Mouse (Mus musculus): ENCODE measurements at regions not wholly inside any gene's neighbourhood (a gene's known extent, or its start where the extent isn't known, plus 50 kb on each side); places are given as distances from the start of the nearest gene placed in this dataset.
"Not testable (repeated sequence)": the region's sequence is repeated elsewhere in the genome, so short reads cannot be mapped to it uniquely, and the experiment has no call there.

DNA sequence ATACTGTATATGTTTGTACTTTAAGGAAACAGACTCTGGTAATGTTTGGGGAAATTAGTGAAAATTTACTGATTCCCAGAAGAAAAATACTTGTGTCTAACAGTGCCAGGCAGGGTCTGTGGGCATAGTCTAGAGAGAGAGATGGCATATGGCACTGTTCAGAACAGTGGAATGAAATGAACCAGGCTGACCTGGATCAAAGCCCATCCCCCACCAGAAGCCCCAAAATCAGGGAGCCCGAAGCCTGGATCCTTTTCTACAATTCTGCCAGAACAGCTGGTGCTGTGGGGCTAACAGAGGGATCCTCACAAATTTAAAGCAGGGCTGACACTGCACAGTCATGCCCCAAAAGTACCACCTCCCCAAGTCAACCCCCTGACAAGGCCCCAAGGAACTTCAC, 131.1 kb upstream of the Ppp2r2d start:
- no peaks in the 10 kb centered on the region for H3K9me3 ChIP-seq (ENCODE audit: control insufficient read depth, low read length)
- no peak overlapping the region for H3K4me2 ChIP-seq
- H3K27me3 ChIP-seq (ENCODE audit: control insufficient read depth, insufficient read depth, low read length) = no peaks in the 10 kb centered on the region
- H3K9ac ChIP-seq (ENCODE audit: low read length) = no peak overlapping the region
- H3K4me3 ChIP-seq (ENCODE audit: low read depth, low read length) = no peak overlapping the region
- ATAC-seq (ENCODE audit: low FRiP score) (no peak), DNase-seq (ENCODE audit: low spot score, missing footprints) (no peak)
- no peaks in the 10 kb centered on the region for H3K36me3 ChIP-seq (ENCODE audit: control insufficient read depth, insufficient read depth, low read length)
- H3K27ac ChIP-seq (ENCODE audit: low read depth, low read length) = no peak overlapping the region
- H3K4me1 ChIP-seq (ENCODE audit: control insufficient read depth, insufficient read depth, low read length) = no peaks in the 10 kb centered on the region
- WGBS = 71% methylated on average over 1 of the region's 1 CpGs

GRCm38 (mm10) chr7:138708373-138708772, 137.5 kb upstream of the Ppp2r2d start:
- Histone ChIP-seq H3K36me3 (ENCODE audit: control insufficient read depth, insufficient read depth, low read length) (no peaks in the 10 kb centered on the region), H3K27ac (ENCODE audit: low read depth, low read length) (no peak overlapping the region), H3K27me3 (ENCODE audit: control insufficient read depth, insufficient read depth, low read length) (no peaks in the 10 kb centered on the region), H3K4me1 (ENCODE audit: control insufficient read depth, insufficient read depth, low read length) (no peaks in the 10 kb centered on the region), H3K9ac (ENCODE audit: low read length) (no peak overlapping the region), H3K4me2 (no peak overlapping the region), H3K9me3 (ENCODE audit: control insufficient read depth, low read length) (no peaks in the 10 kb centered on the region), H3K4me3 (ENCODE audit: low read depth, low read length) (no peak overlapping the region)
- ATAC-seq (ENCODE audit: low FRiP score) = no peak
- DNase-seq (ENCODE audit: low spot score, missing footprints) = no peak
- WGBS = 85% methylated on average over 6 of the region's 6 CpGs

DNA sequence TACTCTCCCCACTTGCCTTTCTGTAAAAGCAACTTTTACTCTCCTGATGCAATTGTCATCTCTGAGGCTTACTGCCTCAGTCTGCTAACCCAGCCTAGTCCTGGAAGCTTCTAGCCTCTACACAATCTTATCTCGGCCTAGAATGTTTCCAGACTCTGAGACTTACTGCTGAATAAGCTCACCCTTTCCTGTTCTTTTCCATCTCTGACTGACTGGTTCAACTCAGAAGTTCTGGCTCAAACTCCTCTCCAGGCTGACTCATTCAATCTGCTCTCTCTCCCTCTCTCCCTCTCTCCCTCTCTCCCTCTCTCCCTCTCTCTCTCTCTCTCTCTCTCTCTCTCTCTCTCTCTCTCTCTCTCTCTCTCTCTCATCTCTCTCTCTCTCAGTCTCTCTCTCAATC, 146.3 kb upstream of the Ppp2r2d start:
- H3K4me3 ChIP-seq (ENCODE audit: low read depth, low read length); H3K9ac ChIP-seq (ENCODE audit: low read length); DNase-seq (ENCODE audit: low spot score, missing footprints); H3K9me3 ChIP-seq (ENCODE audit: control insufficient read depth, low read length); H3K36me3 ChIP-seq (ENCODE audit: control insufficient read depth, insufficient read depth, low read length); H3K27ac ChIP-seq (ENCODE audit: low read depth, low read length); H3K4me1 ChIP-seq (ENCODE audit: control insufficient read depth, insufficient read depth, low read length); H3K4me2 ChIP-seq; H3K27me3 ChIP-seq (ENCODE audit: control insufficient read depth, insufficient read depth, low read length); ATAC-seq (ENCODE audit: low FRiP score): not testable (repeated sequence)
- 74% methylated on average over 1 of the region's 1 CpGs for WGBS

DNA sequence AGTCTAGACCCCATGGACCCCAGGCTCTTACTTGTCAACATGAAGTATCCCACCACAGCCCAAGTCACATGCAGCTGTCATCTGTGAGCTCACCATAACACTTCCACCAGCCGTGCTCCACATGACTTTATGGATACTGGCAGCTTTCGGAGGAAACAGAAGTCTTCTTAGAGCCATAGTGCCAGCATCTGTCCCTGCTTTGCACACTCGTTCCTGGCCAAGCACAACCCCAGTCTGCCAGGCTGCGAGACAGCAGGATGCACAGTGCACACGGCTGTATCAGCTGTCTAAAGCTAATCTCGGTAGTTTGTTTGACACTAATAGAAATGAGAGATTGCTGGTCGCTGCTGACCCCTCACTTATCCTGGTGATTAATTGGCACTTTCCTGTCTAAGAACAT, 163.7 kb upstream of the Ppp2r2d start:
- Histone ChIP-seq H3K27me3 (ENCODE audit: control insufficient read depth, insufficient read depth, low read length) (no peaks in the 10 kb centered on the region), H3K9me3 (ENCODE audit: control insufficient read depth, low read length) (no peaks in the 10 kb centered on the region), H3K9ac (ENCODE audit: low read length) (no peak overlapping the region), H3K4me3 (ENCODE audit: low read depth, low read length) (no peak overlapping the region), H3K27ac (ENCODE audit: low read depth, low read length) (no peak overlapping the region), H3K4me2 (no peak overlapping the region), H3K4me1 (ENCODE audit: control insufficient read depth, insufficient read depth, low read length) (no peaks in the 10 kb centered on the region), H3K36me3 (ENCODE audit: control insufficient read depth, insufficient read depth, low read length) (no peaks in the 10 kb centered on the region)
- ATAC-seq (ENCODE audit: low FRiP score) = no peak
- DNase-seq (ENCODE audit: low spot score, missing footprints) = no peak
- WGBS = 91% methylated on average over 7 of the region's 7 CpGs

- Histone ChIP-seq H3K9me3 (ENCODE audit: control insufficient read depth, low read length) (no peaks in the 10 kb centered on the region), H3K27me3 (ENCODE audit: control insufficient read depth, insufficient read depth, low read length) (no peaks in the 10 kb centered on the region), H3K27ac (ENCODE audit: low read depth, low read length) (no peak overlapping the region), H3K9ac (ENCODE audit: low read length) (no peak overlapping the region), H3K4me2 (no peak overlapping the region), H3K36me3 (ENCODE audit: control insufficient read depth, insufficient read depth, low read length) (no peaks in the 10 kb centered on the region), H3K4me3 (ENCODE audit: low read depth, low read length) (no peak overlapping the region), H3K4me1 (ENCODE audit: control insufficient read depth, insufficient read depth, low read length) (no peaks in the 10 kb centered on the region)
- ATAC-seq (ENCODE audit: low FRiP score) (no peak), DNase-seq (ENCODE audit: low spot score, missing footprints) (no peak)
- WGBS = 89% methylated on average over 5 of the region's 5 CpGs
These were observed 165.3 kb upstream of the Ppp2r2d start for GRCm38 (mm10) chr7:138680530-138680929.

DNA sequence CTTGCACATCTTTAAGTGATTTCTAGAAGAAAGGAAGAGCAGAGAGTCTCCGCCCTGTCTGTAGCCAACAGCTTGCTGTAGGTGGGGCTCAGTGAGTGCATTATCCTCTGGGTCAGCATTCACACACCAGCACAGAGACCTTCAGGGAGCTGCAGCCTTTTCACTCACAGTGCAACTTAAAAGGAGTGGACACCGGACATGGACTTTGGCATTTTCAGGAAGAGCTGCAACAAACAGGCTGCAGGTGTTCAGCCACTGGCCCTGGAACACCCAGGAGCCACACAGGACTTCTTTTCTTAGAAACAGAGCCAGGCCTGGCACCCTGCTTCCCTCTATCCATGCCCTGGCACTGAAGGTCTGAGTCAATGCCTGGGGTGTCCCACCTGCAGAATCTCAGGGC, 166.3 kb upstream of the Ppp2r2d start:
- H3K27me3 ChIP-seq (ENCODE audit: control insufficient read depth, insufficient read depth, low read length) = no peaks in the 10 kb centered on the region
- H3K9me3 ChIP-seq (ENCODE audit: control insufficient read depth, low read length) = no peaks in the 10 kb centered on the region
- no peak for ATAC-seq (ENCODE audit: low FRiP score)
- no peak overlapping the region for H3K9ac ChIP-seq (ENCODE audit: low read length)
- no peak for DNase-seq (ENCODE audit: low spot score, missing footprints)
- H3K4me3 ChIP-seq (ENCODE audit: low read depth, low read length) = no peak overlapping the region
- WGBS = 88% methylated on average over 2 of the region's 2 CpGs
- H3K27ac ChIP-seq (ENCODE audit: low read depth, low read length) = no peak overlapping the region
- H3K4me2 ChIP-seq = no peak overlapping the region
- no peaks in the 10 kb centered on the region for H3K4me1 ChIP-seq (ENCODE audit: control insufficient read depth, insufficient read depth, low read length)
- H3K36me3 ChIP-seq (ENCODE audit: control insufficient read depth, insufficient read depth, low read length) = no peaks in the 10 kb centered on the region

DNA sequence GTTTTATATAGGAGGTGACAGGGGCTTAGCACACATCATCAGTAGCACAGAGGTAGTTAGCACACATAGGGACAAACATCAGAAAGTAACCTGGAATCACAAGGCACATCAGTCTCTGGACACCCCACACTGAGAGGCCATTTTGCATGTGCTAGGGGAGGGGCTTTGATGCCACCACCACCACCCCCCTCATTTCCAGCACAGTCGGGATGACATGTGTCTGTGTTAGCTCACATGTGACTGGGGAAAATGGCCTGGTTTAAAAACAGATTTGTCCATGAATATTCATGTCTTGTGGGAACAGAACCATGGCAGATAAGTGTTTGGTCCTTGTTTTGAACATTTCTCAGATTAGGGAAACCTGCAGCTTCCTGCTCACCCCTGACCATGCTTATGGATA, 172.9 kb upstream of the Ppp2r2d start:
- Histone ChIP-seq H3K4me2 (no peak overlapping the region), H3K9me3 (ENCODE audit: control insufficient read depth, low read length) (no peaks in the 10 kb centered on the region), H3K36me3 (ENCODE audit: control insufficient read depth, insufficient read depth, low read length) (no peaks in the 10 kb centered on the region), H3K27ac (ENCODE audit: low read depth, low read length) (no peak overlapping the region), H3K4me3 (ENCODE audit: low read depth, low read length) (no peak overlapping the region), H3K4me1 (ENCODE audit: control insufficient read depth, insufficient read depth, low read length) (peaks cover under 1% of the 10 kb centered on the region; the same call in 1 of the 2 replicates), H3K27me3 (ENCODE audit: control insufficient read depth, insufficient read depth, low read length) (no peaks in the 10 kb centered on the region), H3K9ac (ENCODE audit: low read length) (no peak overlapping the region)
- DNase-seq (ENCODE audit: low spot score, missing footprints) (no peak), ATAC-seq (ENCODE audit: low FRiP score) (no peak)
- WGBS = 65% methylated on average over 1 of the region's 1 CpGs

GRCm38 (mm10) chr7:138668337-138668736, 177.5 kb upstream of the Ppp2r2d start:
- H3K27me3 ChIP-seq (ENCODE audit: control insufficient read depth, insufficient read depth, low read length) = no peaks in the 10 kb centered on the region
- no peak overlapping the region for H3K4me3 ChIP-seq (ENCODE audit: low read depth, low read length)
- no peak for DNase-seq (ENCODE audit: low spot score, missing footprints)
- H3K4me2 ChIP-seq = no peak overlapping the region
- WGBS = 49% methylated on average over 4 of the region's 4 CpGs
- H3K27ac ChIP-seq (ENCODE audit: low read depth, low read length) = no peak overlapping the region
- no peak for ATAC-seq (ENCODE audit: low FRiP score)
- no peaks in the 10 kb centered on the region for H3K36me3 ChIP-seq (ENCODE audit: control insufficient read depth, insufficient read depth, low read length)
- H3K9me3 ChIP-seq (ENCODE audit: control insufficient read depth, low read length) = no peaks in the 10 kb centered on the region
- no peak overlapping the region for H3K9ac ChIP-seq (ENCODE audit: low read length)
- H3K4me1 ChIP-seq (ENCODE audit: control insufficient read depth, insufficient read depth, low read length) = peaks cover 2% of the 10 kb centered on the region; the same call in 1 of the 2 replicates

DNA sequence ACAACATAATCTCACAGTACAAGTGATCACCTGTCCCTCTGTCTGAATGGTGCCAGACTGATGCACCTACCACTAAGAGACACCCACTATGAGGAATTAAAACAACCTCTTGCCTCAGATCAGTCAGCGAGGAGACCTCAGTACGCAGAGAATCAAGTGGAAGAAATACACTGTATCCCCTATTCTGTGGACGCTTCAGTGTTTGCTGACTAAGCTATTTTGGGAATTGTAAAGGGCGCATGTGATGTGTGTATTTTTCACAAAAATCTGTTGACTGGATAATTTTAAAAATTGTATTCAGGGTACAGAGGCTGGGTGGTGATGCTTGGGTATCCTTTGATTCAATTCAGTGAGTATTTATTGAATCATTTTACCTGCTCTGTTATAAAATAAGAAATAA, 185.8 kb upstream of the Ppp2r2d start:
- DNase-seq (ENCODE audit: low spot score, missing footprints) (no peak), ATAC-seq (ENCODE audit: low FRiP score) (no peak)
- Histone ChIP-seq H3K4me1 (ENCODE audit: control insufficient read depth, insufficient read depth, low read length) (no peaks in the 10 kb centered on the region), H3K4me2 (no peak overlapping the region), H3K9ac (ENCODE audit: low read length) (no peak overlapping the region), H3K27me3 (ENCODE audit: control insufficient read depth, insufficient read depth, low read length) (no peaks in the 10 kb centered on the region), H3K36me3 (ENCODE audit: control insufficient read depth, insufficient read depth, low read length) (no peaks in the 10 kb centered on the region), H3K9me3 (ENCODE audit: control insufficient read depth, low read length) (no peaks in the 10 kb centered on the region), H3K27ac (ENCODE audit: low read depth, low read length) (no peak overlapping the region), H3K4me3 (ENCODE audit: low read depth, low read length) (no peak overlapping the region)
- 90% methylated on average over 4 of the region's 4 CpGs for WGBS

DNA sequence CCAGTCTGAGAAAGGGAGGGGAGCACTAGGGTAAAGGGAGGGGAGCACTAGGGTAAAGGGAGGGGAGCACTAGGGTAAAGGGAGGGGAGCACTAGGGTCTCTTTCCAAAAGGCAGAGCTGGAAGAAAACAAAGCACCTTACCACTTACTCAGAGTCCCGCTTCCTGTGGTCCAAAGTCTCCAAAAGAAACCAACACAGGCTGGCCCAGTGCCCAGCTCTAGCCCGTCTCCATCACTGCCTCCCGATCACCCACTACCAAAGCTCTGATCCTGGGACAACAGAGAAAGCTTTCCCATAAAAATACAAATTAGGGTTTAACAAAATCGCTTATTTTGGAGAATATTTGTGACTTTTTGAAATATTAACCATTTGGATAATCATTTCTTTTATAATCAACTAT, 188.4 kb upstream of the Ppp2r2d start:
- Histone ChIP-seq H3K4me3 (ENCODE audit: low read depth, low read length) (no peak overlapping the region), H3K9me3 (ENCODE audit: control insufficient read depth, low read length) (no peaks in the 10 kb centered on the region; the same call in 1 of the 2 replicates), H3K4me2 (no peak overlapping the region), H3K36me3 (ENCODE audit: control insufficient read depth, insufficient read depth, low read length) (no peaks in the 10 kb centered on the region), H3K27me3 (ENCODE audit: control insufficient read depth, insufficient read depth, low read length) (no peaks in the 10 kb centered on the region), H3K27ac (ENCODE audit: low read depth, low read length) (no peak overlapping the region), H3K9ac (ENCODE audit: low read length) (no peak overlapping the region), H3K4me1 (ENCODE audit: control insufficient read depth, insufficient read depth, low read length) (no peaks in the 10 kb centered on the region)
- DNase-seq (ENCODE audit: low spot score, missing footprints) = no peak
- 90% methylated on average over 4 of the region's 4 CpGs for WGBS
- ATAC-seq (ENCODE audit: low FRiP score) = no peak

Data from midbrain, embryonic 11.5 days (tissue).